14 mouse cellular contexts compared by ENCODE assay signal in genomic region chr1:193102029-193102428, GRCm38 (mm10).
"Had no signal": no experiment of that assay in that cellular context is flagged by ENCODE, and none has a peak within 500 bp of the region (broad histone marks: within the 10 kb centered on the region; RNA-seq: fewer than 3 reads in every experiment).

No protein-coding gene starts in this region.

- H3K9me3 ChIP-seq: kidney, embryonic 15.5 days; limb, embryonic 12.5 days; liver, embryonic 13.5 days; lung, embryonic 15.5 days; midbrain, embryonic 12.5 days; neural tube, embryonic 13.5 days had no signal

- H3K27ac ChIP-seq: kidney, embryonic 15.5 days; limb, embryonic 12.5 days; liver, embryonic 13.5 days; lung, embryonic 15.5 days; midbrain, embryonic 12.5 days; neural tube, embryonic 13.5 days; stomach, postnatal 0 days had no signal

- H3K4me2 ChIP-seq: kidney, embryonic 15.5 days; limb, embryonic 12.5 days; liver, embryonic 13.5 days; lung, embryonic 15.5 days; midbrain, embryonic 12.5 days; neural tube, embryonic 13.5 days had no signal

- H3K27me3 ChIP-seq: kidney, embryonic 15.5 days; limb, embryonic 12.5 days; liver, embryonic 13.5 days; lung, embryonic 15.5 days; midbrain, embryonic 12.5 days; neural tube, embryonic 13.5 days had no signal

- H3K4me3 ChIP-seq: kidney, embryonic 15.5 days; limb, embryonic 12.5 days; liver, embryonic 13.5 days; lung, embryonic 15.5 days; midbrain, embryonic 12.5 days; neural tube, embryonic 13.5 days had no signal

- H3K4me1 ChIP-seq: kidney, embryonic 15.5 days; limb, embryonic 12.5 days; liver, embryonic 13.5 days; lung, embryonic 15.5 days; midbrain, embryonic 12.5 days; neural tube, embryonic 13.5 days had no signal

- ATAC-seq: liver, postnatal 0 days; midbrain, embryonic 16.5 days had no signal

- DNase-seq: kidney, adult 2 months; kidney, postnatal 25 days; liver; liver, embryonic 13.5 days; liver, postnatal 0 days; right cerebral cortex, postnatal 25 days; thymus, postnatal 4 days had no signal

- H3K9ac ChIP-seq: kidney, embryonic 15.5 days; limb, embryonic 12.5 days; liver, embryonic 13.5 days; liver, postnatal 0 days; lung, embryonic 15.5 days; midbrain, embryonic 12.5 days; neural tube, embryonic 13.5 days had no signal
